ENCODE assay signal across 13 mouse cellular contexts in genomic region chr19:61065011-61065410, GRCm38 (mm10).
DNase-seq lines count a peak whose midpoint lies in the region; ATAC-seq and TF ChIP-seq lines count a peak whose summit lies in the region.
"Had no signal": no experiment of that assay in that cellular context is flagged by ENCODE, and none has a peak within 500 bp of the region (broad histone marks: within the 10 kb centered on the region; RNA-seq: fewer than 3 reads in every experiment).

No protein-coding gene starts in this region.

- WGBS in hindbrain, postnatal 0 days: 90% methylated on average over 1 of the region's 1 CpGs
- WGBS in hindbrain, embryonic 12.5 days: 82% methylated on average over 1 of the region's 1 CpGs
- 90% methylated on average over 1 of the region's 1 CpGs for WGBS in midbrain, postnatal 0 days
- 93% methylated on average over 1 of the region's 1 CpGs for WGBS in midbrain, embryonic 13.5 days

- no peak overlapping the region for H3K4me2 ChIP-seq in hindbrain, postnatal 0 days (ENCODE audit: low read depth, low read length)
- no peak overlapping the region for H3K4me2 ChIP-seq in hindbrain, embryonic 12.5 days (replicated peaks)
- no peak overlapping the region for H3K4me2 ChIP-seq in midbrain, postnatal 0 days (ENCODE audit: low read depth, low read length, poor library complexity, severe bottlenecking)
- no peak overlapping the region for H3K4me2 ChIP-seq in midbrain, embryonic 13.5 days (replicated peaks)
- H3K4me2 ChIP-seq: liver, embryonic 13.5 days had no signal

- no peaks in the 10 kb centered on the region for H3K4me1 ChIP-seq in hindbrain, postnatal 0 days (ENCODE audit: insufficient read depth, low read length)
- no peaks in the 10 kb centered on the region for H3K4me1 ChIP-seq in hindbrain, embryonic 12.5 days
- no peaks in the 10 kb centered on the region for H3K4me1 ChIP-seq in midbrain, postnatal 0 days (ENCODE audit: insufficient read depth, low read length)
- no peaks in the 10 kb centered on the region for H3K4me1 ChIP-seq in midbrain, embryonic 13.5 days (replicated peaks)
- H3K4me1 ChIP-seq: liver, embryonic 13.5 days had no signal

- no peaks in the 10 kb centered on the region for H3K36me3 ChIP-seq in hindbrain, postnatal 0 days (ENCODE audit: insufficient read depth, low read length)
- no peaks in the 10 kb centered on the region for H3K36me3 ChIP-seq in hindbrain, embryonic 12.5 days
- H3K36me3 ChIP-seq in midbrain, postnatal 0 days (ENCODE audit: insufficient read depth, low read length): 0 out of 2 replicates have a peak, but pooled peaks cover 2% of the 10 kb centered on the region
- no peaks in the 10 kb centered on the region for H3K36me3 ChIP-seq in midbrain, embryonic 13.5 days
- H3K36me3 ChIP-seq: liver, embryonic 13.5 days had no signal

- no peaks in the 10 kb centered on the region for H3K27me3 ChIP-seq in hindbrain, postnatal 0 days (ENCODE audit: insufficient read depth, low read length)
- H3K27me3 ChIP-seq in hindbrain, embryonic 12.5 days: no peaks in the 10 kb centered on the region
- no peaks in the 10 kb centered on the region for H3K27me3 ChIP-seq in midbrain, postnatal 0 days (ENCODE audit: insufficient read depth, low read length)
- no peaks in the 10 kb centered on the region for H3K27me3 ChIP-seq in midbrain, embryonic 13.5 days
- H3K27me3 ChIP-seq: liver, embryonic 13.5 days had no signal

- peak; percentile 11; the same call in 1 of the 2 replicates for TF ChIP-seq CTCF in hindbrain, postnatal 0 days (IDR thresholded peaks at IDR 0.05; ENCODE audit: low read depth)
- TF ChIP-seq CTCF in midbrain, postnatal 0 days (IDR thresholded peaks at IDR 0.05): peak; percentile 31; the same call in 1 of the 2 replicates

- no peak overlapping the region for H3K9ac ChIP-seq in hindbrain, postnatal 0 days (replicated peaks; ENCODE audit: low read length)
- H3K9ac ChIP-seq in hindbrain, embryonic 12.5 days: no peak overlapping the region
- H3K9ac ChIP-seq in midbrain, postnatal 0 days (replicated peaks; ENCODE audit: low read length, poor library complexity, severe bottlenecking): no peak overlapping the region
- no peak overlapping the region for H3K9ac ChIP-seq in midbrain, embryonic 13.5 days (replicated peaks)
- H3K9ac ChIP-seq: liver, embryonic 13.5 days had no signal

- no peaks in the 10 kb centered on the region for H3K9me3 ChIP-seq in hindbrain, postnatal 0 days (ENCODE audit: low read length)
- no peaks in the 10 kb centered on the region for H3K9me3 ChIP-seq in hindbrain, embryonic 12.5 days (replicated peaks)
- H3K9me3 ChIP-seq in midbrain, postnatal 0 days (ENCODE audit: low read length): no peaks in the 10 kb centered on the region
- H3K9me3 ChIP-seq in midbrain, embryonic 13.5 days: no peaks in the 10 kb centered on the region
- H3K9me3 ChIP-seq: liver, embryonic 13.5 days had no signal

- ATAC-seq in hindbrain, postnatal 0 days: no peak
- ATAC-seq in hindbrain, embryonic 12.5 days (ENCODE audit: low FRiP score): no peak
- no peak for ATAC-seq in midbrain, postnatal 0 days (ENCODE audit: low FRiP score)
- no peak for ATAC-seq in midbrain, embryonic 13.5 days
- 0 out of 2 replicates have a peak, but pooled peaks have one; percentile 14 for ATAC-seq in erythroid progenitor cell, adult 5-6 weeks (replicated peaks; ENCODE audit: low FRiP score, poor library complexity, severe bottlenecking)
- no peak for ATAC-seq in megakaryocyte progenitor cell, adult 5-6 weeks (replicated peaks; ENCODE audit: poor library complexity)
- ATAC-seq: CD4-positive, CD25-positive, alpha-beta regulatory T cell, adult 4 months had no signal

- no peak for DNase-seq in hindbrain, postnatal 0 days (ENCODE audit: low spot score)
- DNase-seq in midbrain, postnatal 0 days (ENCODE audit: low spot score): no peak
- DNase-seq in lung, postnatal 36 days: peak; percentile 42
- no peak for DNase-seq in adrenal gland, postnatal 25 days
- DNase-seq: adrenal gland, adult 8-10 months; heart, adult 18-20 months; heart, postnatal 36 days; liver, embryonic 13.5 days had no signal

- H3K4me3 ChIP-seq in hindbrain, postnatal 0 days (ENCODE audit: low read length): no peak overlapping the region
- no peak overlapping the region for H3K4me3 ChIP-seq in hindbrain, embryonic 12.5 days
- H3K4me3 ChIP-seq in midbrain, postnatal 0 days (ENCODE audit: low read depth, low read length): no peak overlapping the region
- H3K4me3 ChIP-seq in midbrain, embryonic 13.5 days (replicated peaks): no peak overlapping the region
- H3K4me3 ChIP-seq: liver, embryonic 13.5 days had no signal

- no peak overlapping the region for H3K27ac ChIP-seq in hindbrain, postnatal 0 days
- no peak overlapping the region for H3K27ac ChIP-seq in hindbrain, embryonic 12.5 days
- no peak overlapping the region for H3K27ac ChIP-seq in midbrain, postnatal 0 days (ENCODE audit: low read depth, low read length)
- H3K27ac ChIP-seq in midbrain, embryonic 13.5 days: no peak overlapping the region
- H3K27ac ChIP-seq: liver, embryonic 13.5 days had no signal
